Mouse (Mus musculus): Measurements from ENCODE around the gene Nbea. TPM values are rescaled to one million over a fixed set of nuclear protein-coding genes. Genes with fewer than 3 reads are reported as not detected.

Gene Nbea
- polyA plus RNA-seq, 1 experiment: 3.6 TPM

GRCm38 (mm10) chr3:56187131-56187779, 3.8 kb upstream of the Nbea start:
- Histone ChIP-seq H3ac (ENCODE audit: control insufficient read depth, insufficient read length) (no peak overlapping the region), H3K27me3 (ENCODE audit: control insufficient read depth, insufficient read depth, insufficient read length) (no peaks in the 10 kb centered on the region), H3K36me3 (ENCODE audit: control insufficient read depth, insufficient read depth) (no peaks in the 10 kb centered on the region), H3K4me2 (ENCODE audit: low read depth) (no peak overlapping the region), H3K79me2 (ENCODE audit: control insufficient read depth, insufficient read depth) (no peaks in the 10 kb centered on the region), H3K4me3 (no peak overlapping the region)
- no peak for TF ChIP-seq MYOD1 (IDR thresholded peaks at IDR 0.05; ENCODE audit: control insufficient read depth in 1 of 3, insufficient read length in 2 of 3, low read depth in 2 of 3)
- no peak for TF ChIP-seq TCF12 (IDR thresholded peaks at IDR 0.05; ENCODE audit: insufficient read depth, poor library complexity, severe bottlenecking)
- no peak for TF ChIP-seq USF1 (IDR thresholded peaks at IDR 0.05; ENCODE audit: low read depth)
- TF ChIP-seq MYOG (IDR thresholded peaks at IDR 0.05; ENCODE audit: control insufficient read depth in 1 of 3, insufficient read depth in 1 of 3, insufficient read length in 2 of 3, low read depth in 2 of 3): no peak
- no peak for TF ChIP-seq REST (IDR thresholded peaks at IDR 0.05; ENCODE audit: insufficient read depth, insufficient read length)
- TF ChIP-seq TCF3 (IDR thresholded peaks at IDR 0.05; ENCODE audit: insufficient read length, low read depth): no peak
- TF ChIP-seq E2F4 (IDR thresholded peaks at IDR 0.05; ENCODE audit: insufficient read depth): no peak
- TF ChIP-seq MAX (IDR thresholded peaks at IDR 0.05; ENCODE audit: low read depth): no peak
- TF ChIP-seq CEBPB (IDR thresholded peaks at IDR 0.05; ENCODE audit: insufficient read depth, poor library complexity, severe bottlenecking): no peak
- TF ChIP-seq SRF (IDR thresholded peaks at IDR 0.05; ENCODE audit: control insufficient read depth, insufficient read length, low read depth): no peak
- TF ChIP-seq POLR2A (IDR thresholded peaks at IDR 0.05; ENCODE audit: insufficient read length, low read depth): no peak
- no peak for TF ChIP-seq POLR2AphosphoS2 (IDR thresholded peaks at IDR 0.05; ENCODE audit: insufficient read length, low read depth)

GRCm38 (mm10) chr3:56182371-56183158, 936 bp downstream of the Nbea start:
- Histone ChIP-seq H3K27me3 (ENCODE audit: control insufficient read depth, insufficient read depth, insufficient read length) (no peaks in the 10 kb centered on the region), H3K4me2 (ENCODE audit: low read depth) (peak overlapping the region; percentile 77), H3K36me3 (ENCODE audit: control insufficient read depth, insufficient read depth) (no peaks in the 10 kb centered on the region), H3ac (ENCODE audit: control insufficient read depth, insufficient read length) (peak overlapping the region; percentile 69), H3K4me3 (peak overlapping the region; percentile 35), H3K79me2 (ENCODE audit: control insufficient read depth, insufficient read depth) (peaks cover 6% of the 10 kb centered on the region)
- TF ChIP-seq REST (IDR thresholded peaks at IDR 0.05; ENCODE audit: insufficient read depth, insufficient read length): no peak
- no peak for TF ChIP-seq MYOG (IDR thresholded peaks at IDR 0.05; ENCODE audit: control insufficient read depth in 1 of 3, insufficient read depth in 1 of 3, insufficient read length in 2 of 3, low read depth in 2 of 3)
- no peak for TF ChIP-seq CEBPB (IDR thresholded peaks at IDR 0.05; ENCODE audit: insufficient read depth, poor library complexity, severe bottlenecking)
- TF ChIP-seq MAX (IDR thresholded peaks at IDR 0.05; ENCODE audit: low read depth): no peak
- no peak for TF ChIP-seq TCF3 (IDR thresholded peaks at IDR 0.05; ENCODE audit: insufficient read length, low read depth)
- no peak for TF ChIP-seq SRF (IDR thresholded peaks at IDR 0.05; ENCODE audit: control insufficient read depth, insufficient read length, low read depth)
- no peak for TF ChIP-seq POLR2A (IDR thresholded peaks at IDR 0.05; ENCODE audit: insufficient read length, low read depth)
- no peak for TF ChIP-seq USF1 (IDR thresholded peaks at IDR 0.05; ENCODE audit: low read depth)
- no peak for TF ChIP-seq TCF12 (IDR thresholded peaks at IDR 0.05; ENCODE audit: insufficient read depth, poor library complexity, severe bottlenecking)
- TF ChIP-seq MYOD1 (IDR thresholded peaks at IDR 0.05; ENCODE audit: control insufficient read depth in 1 of 3, insufficient read length in 2 of 3, low read depth in 2 of 3): no peak
- no peak for TF ChIP-seq POLR2AphosphoS2 (IDR thresholded peaks at IDR 0.05; ENCODE audit: insufficient read length, low read depth)
- no peak for TF ChIP-seq E2F4 (IDR thresholded peaks at IDR 0.05; ENCODE audit: insufficient read depth)

DNA sequence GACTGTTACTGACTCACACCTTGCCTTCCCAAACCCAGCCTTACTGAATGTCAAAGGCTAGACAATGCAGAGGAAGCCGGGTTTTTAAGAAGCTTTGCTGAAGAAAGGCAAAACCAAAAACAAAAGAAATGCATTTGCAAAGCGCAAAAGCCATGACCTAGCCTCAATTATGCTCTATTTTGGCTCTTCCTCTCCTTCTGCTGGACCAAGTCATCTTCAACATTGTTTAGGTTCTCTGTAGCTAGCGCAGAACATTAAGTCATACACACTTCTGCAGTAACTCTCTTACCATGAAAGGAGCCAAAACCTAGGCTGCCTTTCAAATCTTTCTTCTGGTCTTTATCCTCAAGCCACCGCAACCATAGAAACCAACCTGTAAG, 1.5 kb downstream of the Nbea start:
- H3K36me3 ChIP-seq (ENCODE audit: control insufficient read depth, insufficient read depth): no peaks in the 10 kb centered on the region
- peak overlapping the region; percentile 69 for H3ac ChIP-seq (ENCODE audit: control insufficient read depth, insufficient read length)
- no peaks in the 10 kb centered on the region for H3K27me3 ChIP-seq (ENCODE audit: control insufficient read depth, insufficient read depth, insufficient read length)
- H3K79me2 ChIP-seq (ENCODE audit: control insufficient read depth, insufficient read depth): peaks cover 6% of the 10 kb centered on the region
- peak overlapping the region; percentile 77 for H3K4me2 ChIP-seq (ENCODE audit: low read depth)
- TF ChIP-seq USF1 (IDR thresholded peaks at IDR 0.05; ENCODE audit: low read depth) (no peak), MAX (IDR thresholded peaks at IDR 0.05; ENCODE audit: low read depth) (no peak), POLR2AphosphoS2 (IDR thresholded peaks at IDR 0.05; ENCODE audit: insufficient read length, low read depth) (no peak), MYOG (IDR thresholded peaks at IDR 0.05; ENCODE audit: control insufficient read depth in 1 of 3, insufficient read depth in 1 of 3, insufficient read length in 2 of 3, low read depth in 2 of 3) (no peak), MYOD1 (IDR thresholded peaks at IDR 0.05; ENCODE audit: control insufficient read depth in 1 of 3, insufficient read length in 2 of 3, low read depth in 2 of 3) (no peak), REST (IDR thresholded peaks at IDR 0.05; ENCODE audit: insufficient read depth, insufficient read length) (no peak), E2F4 (IDR thresholded peaks at IDR 0.05; ENCODE audit: insufficient read depth) (no peak), CEBPB (IDR thresholded peaks at IDR 0.05; ENCODE audit: insufficient read depth, poor library complexity, severe bottlenecking) (no peak), SRF (IDR thresholded peaks at IDR 0.05; ENCODE audit: control insufficient read depth, insufficient read length, low read depth) (no peak), POLR2A (IDR thresholded peaks at IDR 0.05; ENCODE audit: insufficient read length, low read depth) (no peak), TCF12 (IDR thresholded peaks at IDR 0.05; ENCODE audit: insufficient read depth, poor library complexity, severe bottlenecking) (no peak), TCF3 (IDR thresholded peaks at IDR 0.05; ENCODE audit: insufficient read length, low read depth) (no peak)
- H3K4me3 ChIP-seq: peak overlapping the region; percentile 35

- Histone ChIP-seq H3K4me3 (no peak overlapping the region), H3K4me2 (ENCODE audit: low read depth) (no peak overlapping the region)
Measured at GRCm38 (mm10) chr3:56181025-56181424, 2.5 kb downstream of the Nbea start.

More at GRCm38 (mm10) chr3:56181025-56181424, 2.5 kb downstream of the Nbea start:
- H3ac ChIP-seq (ENCODE audit: control insufficient read depth, insufficient read length): no peak overlapping the region
- no peaks in the 10 kb centered on the region for H3K36me3 ChIP-seq (ENCODE audit: control insufficient read depth, insufficient read depth)
- peaks cover 6% of the 10 kb centered on the region for H3K79me2 ChIP-seq (ENCODE audit: control insufficient read depth, insufficient read depth)
- H3K27me3 ChIP-seq (ENCODE audit: control insufficient read depth, insufficient read depth, insufficient read length): no peaks in the 10 kb centered on the region
- TF ChIP-seq CEBPB (IDR thresholded peaks at IDR 0.05; ENCODE audit: insufficient read depth, poor library complexity, severe bottlenecking): no peak
- TF ChIP-seq MYOD1 (IDR thresholded peaks at IDR 0.05; ENCODE audit: control insufficient read depth in 1 of 3, insufficient read length in 2 of 3, low read depth in 2 of 3): no peak
- TF ChIP-seq POLR2AphosphoS2 (IDR thresholded peaks at IDR 0.05; ENCODE audit: insufficient read length, low read depth): no peak
- TF ChIP-seq TCF12 (IDR thresholded peaks at IDR 0.05; ENCODE audit: insufficient read depth, poor library complexity, severe bottlenecking): no peak
- no peak for TF ChIP-seq MYOG (IDR thresholded peaks at IDR 0.05; ENCODE audit: control insufficient read depth in 1 of 3, insufficient read depth in 1 of 3, insufficient read length in 2 of 3, low read depth in 2 of 3)
- no peak for TF ChIP-seq MAX (IDR thresholded peaks at IDR 0.05; ENCODE audit: low read depth)
- no peak for TF ChIP-seq USF1 (IDR thresholded peaks at IDR 0.05; ENCODE audit: low read depth)

All from myocyte (in vitro differentiated cells).